Mouse (Mus musculus): ENCODE data around the gene Gm21861.
"Not testable (repeated sequence)": the region's sequence is repeated elsewhere in the genome, so short reads cannot be mapped to it uniquely, and the experiment has no call there.

The Gm21861 gene

GRCm38 (mm10) chrY:58814497-58814896 lies at the start of gene Gm21861:
TSS of gene Gm21861 (minus strand) at chrY:58814597.
- DNase-seq (ENCODE audit: extremely low read depth, low read depth), result not testable (repeated sequence)

All from MEL-GATA-1-ER (cell line).